Mouse (Mus musculus) liver, embryonic 14.5 days (tissue): ENCODE data around the gene Ift122.

Experiments used
- CTCF ChIP-seq: IDR thresholded peaks from 2 replicates; pipeline ENCODE4 v1.5.1; 2016; ENCODE audit warnings: antibody characterized with exemption, low read depth, control low read depth
- EP300 ChIP-seq: IDR thresholded peaks from 2 replicates; pipeline ENCODE4 v1.6.1; 2016; ENCODE audit warnings: antibody characterized with exemption, low read depth

- TF ChIP-seq CTCF (no peak), EP300 (no peak)
Observed at GRCm38 (mm10) chr6:115838745-115839144, 14.5 kb upstream of the Ift122 start.
